Mouse (Mus musculus) mesoderm, embryonic 11.5 days (tissue): ENCODE measurements at regions not wholly inside any gene's neighbourhood (a gene's known extent, or its start where the extent isn't known, plus 50 kb on each side); places are given as distances from the start of the nearest gene placed in this dataset.

Experiments
- DNase-seq: peaks from one replicate; pipeline ENCODE4 v3.0.0-alpha.2; 2012; ENCODE audit warnings: low read depth, low spot score

GRCm38 (mm10) chr3:38820787-38821186 is 66.0 kb upstream of the Fat4 start:
- no peak for DNase-seq

- DNase-seq, result no peak
These were observed 66.4 kb upstream of the Fat4 start for GRCm38 (mm10) chr3:38820315-38820714.

- DNase-seq, result no peak
These were observed 69.1 kb upstream of the Fat4 start for GRCm38 (mm10) chr3:38817651-38818050.

- DNase-seq, result no peak
These were observed 74.3 kb upstream of the Fat4 start for GRCm38 (mm10) chr3:38812457-38812856.

- no peak for DNase-seq
These were observed 75.1 kb upstream of the Fat4 start for GRCm38 (mm10) chr3:38811635-38812034.

- DNase-seq, result no peak
These were observed 80.2 kb upstream of the Fat4 start for GRCm38 (mm10) chr3:38806469-38807055.

- no peak for DNase-seq
These were observed 80.7 kb upstream of the Fat4 start for GRCm38 (mm10) chr3:38806036-38806435.

- peak; percentile 11 for DNase-seq
These were observed 91.0 kb upstream of the Fat4 start for GRCm38 (mm10) chr3:38795646-38796301.

GRCm38 (mm10) chr3:38793221-38793620 is 93.5 kb upstream of the Fat4 start:
- DNase-seq, result no peak

GRCm38 (mm10) chr3:38788751-38789150 is 98.0 kb upstream of the Fat4 start:
- DNase-seq, result no peak

GRCm38 (mm10) chr3:38783711-38784110 is 103.0 kb upstream of the Fat4 start:
- no peak for DNase-seq

GRCm38 (mm10) chr3:38783051-38783450 is 103.7 kb upstream of the Fat4 start:
- DNase-seq, result no peak

- peak; percentile 24 for DNase-seq
These were observed 109.9 kb upstream of the Fat4 start for GRCm38 (mm10) chr3:38776743-38777366.

- DNase-seq, result peak; percentile 19
These were observed 132.1 kb upstream of the Fat4 start for GRCm38 (mm10) chr3:38754632-38755123.

GRCm38 (mm10) chr3:38753446-38754205 is 133.1 kb upstream of the Fat4 start:
- no peak for DNase-seq

- no peak for DNase-seq
These were observed 144.6 kb upstream of the Fat4 start for GRCm38 (mm10) chr3:38742155-38742554.

GRCm38 (mm10) chr3:38722606-38723005 is 164.1 kb upstream of the Fat4 start:
- no peak for DNase-seq

GRCm38 (mm10) chr3:38712078-38712873 is 174.5 kb upstream of the Fat4 start:
- DNase-seq, result no peak

- DNase-seq, result no peak
These were observed 175.5 kb upstream of the Fat4 start for GRCm38 (mm10) chr3:38711229-38711628.

- no peak for DNase-seq
These were observed 178.8 kb upstream of the Fat4 start for GRCm38 (mm10) chr3:38707891-38708290.

GRCm38 (mm10) chr3:38699206-38699605 is 187.5 kb upstream of the Fat4 start:
- DNase-seq, result no peak
